Mouse (Mus musculus) gastrocnemius, adult 2 months (tissue): ENCODE data around the gene Asic4. TPM values are rescaled to one million over a fixed set of nuclear protein-coding genes. Genes with fewer than 3 reads are reported as not detected.

Experiments used
- DNase-seq: peaks from one replicate; pipeline ENCODE4 v3.0.0; 2022
- H3K27ac ChIP-seq: fragments of 200-600 bp; 2 replicates; pipeline ENCODE4 v1.8.1; 2022; ENCODE audit warnings: mild to moderate bottlenecking
- H3K4me3 ChIP-seq: fragments of 200-600 bp; 2 replicates; pipeline ENCODE4 v1.8.1; 2022; ENCODE audit warnings: mild to moderate bottlenecking, moderate library complexity
- CTCF ChIP-seq: fragments of 200-600 bp; IDR thresholded peaks from 2 replicates; pipeline ENCODE4 v1.8.1; 2022; ENCODE audit warnings: antibody characterized with exemption, mild to moderate bottlenecking, moderate library complexity
- intact Hi-C: fragments of 180-260 bp; cut with DNase I; formaldehyde crosslinking; loops from one replicate; pipeline ENCODE4 v1.15.1; 2025
- long read RNA-seq, 2 experiments: library from polyadenylated mRNA; stranded (forward); transcript quantifications; one replicate each; pipeline ENCODE4 v2.0.0; 2021
- total RNA-seq, 2 experiments: library from RNA; stranded (reverse); gene quantifications; 2 replicates each; pipeline ENCODE4 v1.2.3; 2021

Asic4 gene
- not detected for total RNA-seq
- long read RNA-seq, experiment 1: 0 reads
- long read RNA-seq, experiment 2: 0 reads

DNA sequence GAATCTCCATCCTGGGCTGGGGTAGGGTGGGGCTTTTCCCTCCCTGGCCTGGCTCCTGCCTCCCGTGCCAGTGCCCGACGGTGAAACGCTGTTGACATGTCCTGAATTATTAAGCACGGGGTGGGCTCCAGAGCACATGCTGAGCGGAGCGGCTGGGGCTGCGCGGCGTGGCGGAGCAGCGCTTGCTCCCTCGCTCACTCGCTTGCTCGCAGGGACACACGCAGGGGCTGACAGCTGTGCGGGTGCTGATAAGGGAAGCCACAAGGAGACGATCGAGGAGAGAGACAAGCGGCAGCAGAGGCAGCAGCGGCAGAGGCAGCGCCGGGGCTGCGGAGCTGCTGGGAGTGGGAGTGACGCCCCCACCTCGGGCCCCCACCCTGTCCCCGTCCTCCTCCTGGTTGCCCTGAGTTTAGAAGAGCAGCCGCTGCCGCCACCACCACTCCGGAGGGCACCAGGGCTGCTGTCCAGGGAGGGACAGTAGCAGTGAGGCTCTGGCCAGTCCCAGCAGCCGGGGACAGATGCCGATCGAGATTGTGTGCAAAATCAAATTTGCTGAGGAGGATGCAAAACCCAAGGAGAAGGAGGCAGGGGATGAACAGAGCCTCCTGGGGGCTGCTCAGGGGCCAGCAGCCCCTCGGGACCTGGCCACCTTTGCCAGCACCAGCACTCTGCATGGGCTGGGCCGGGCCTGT is at the start of gene Asic4:
Gene Asic4, plus strand, starts transcription at position 123 of the 692 bp plus-strand sequence.
- H3K27ac ChIP-seq: no peak within 1 kb of the TSS
- DNase-seq: no peak
- intact Hi-C loops: no loop called here
- peak within 1 kb of the TSS; percentile 49 for H3K4me3 ChIP-seq
- TF ChIP-seq CTCF: no peak

GRCm38 (mm10) chr1:75400493-75401115 is 49.6 kb upstream of the Asic4 start:
- intact Hi-C loops: no loop called here
- H3K27ac ChIP-seq: peak overlapping the region; percentile 99
- DNase-seq: peak; percentile 86
- H3K4me3 ChIP-seq: peak overlapping the region; percentile 71
- no peak for TF ChIP-seq CTCF

- peak overlapping the region; percentile 89 for H3K27ac ChIP-seq
- TF ChIP-seq CTCF: no peak
- intact Hi-C loops: loop anchor here (5.0 kb wide), 1 partner anchor 33 kb away; no protein-coding TSS in a partner anchor
- no peak for DNase-seq
- H3K4me3 ChIP-seq: no peak overlapping the region; the same call in 1 of the 2 replicates
These were observed 44.7 kb upstream of the Asic4 start for GRCm38 (mm10) chr1:75405547-75405946.

GRCm38 (mm10) chr1:75406173-75406572 is 44.1 kb upstream of the Asic4 start:
- intact Hi-C loops: loop anchor here (5.0 kb wide), 1 partner anchor 34 kb away; no protein-coding TSS in a partner anchor
- H3K27ac ChIP-seq: peak overlapping the region; percentile 89
- peak overlapping the region; percentile 39 for H3K4me3 ChIP-seq
- TF ChIP-seq CTCF: no peak
- no peak for DNase-seq

GRCm38 (mm10) chr1:75407056-75407455 is 43.2 kb upstream of the Asic4 start:
- peak; percentile 76 for DNase-seq
- Histone ChIP-seq H3K4me3 (peak overlapping the region; percentile 39), H3K27ac (peak overlapping the region; percentile 89)

DNA sequence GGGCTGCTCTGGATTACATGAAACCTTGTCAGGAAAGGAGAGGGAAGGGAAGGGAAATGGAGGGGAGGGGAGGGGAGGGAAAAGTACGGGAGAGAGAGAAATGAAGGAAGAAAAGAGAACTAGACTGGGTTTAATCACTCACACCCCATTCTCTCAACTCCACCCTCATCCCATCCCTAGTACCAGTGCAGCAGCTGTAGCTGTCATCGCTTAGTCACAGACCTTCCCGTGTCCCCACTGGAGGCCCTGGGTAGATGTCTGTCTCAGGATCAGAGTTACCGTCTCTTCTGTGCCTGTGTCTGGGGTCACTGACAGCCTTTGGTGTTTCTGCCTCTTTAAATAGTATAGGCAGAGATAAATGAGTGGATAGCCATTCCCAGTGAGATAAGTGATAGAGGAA is 42.0 kb upstream of the Asic4 start:
- no peak for DNase-seq
- no peak for TF ChIP-seq CTCF
- Histone ChIP-seq H3K27ac (peak overlapping the region; percentile 89), H3K4me3 (no peak overlapping the region)
- intact Hi-C loops: loop anchor here (5.0 kb wide), 1 partner anchor 36 kb away; no protein-coding TSS in a partner anchor

More at GRCm38 (mm10) chr1:75407056-75407455, 43.2 kb upstream of the Asic4 start:
- TF ChIP-seq CTCF: peak; percentile 25
- intact Hi-C loops: loop anchor here (5.0 kb wide), 1 partner anchor 35 kb away; no protein-coding TSS in a partner anchor

DNA sequence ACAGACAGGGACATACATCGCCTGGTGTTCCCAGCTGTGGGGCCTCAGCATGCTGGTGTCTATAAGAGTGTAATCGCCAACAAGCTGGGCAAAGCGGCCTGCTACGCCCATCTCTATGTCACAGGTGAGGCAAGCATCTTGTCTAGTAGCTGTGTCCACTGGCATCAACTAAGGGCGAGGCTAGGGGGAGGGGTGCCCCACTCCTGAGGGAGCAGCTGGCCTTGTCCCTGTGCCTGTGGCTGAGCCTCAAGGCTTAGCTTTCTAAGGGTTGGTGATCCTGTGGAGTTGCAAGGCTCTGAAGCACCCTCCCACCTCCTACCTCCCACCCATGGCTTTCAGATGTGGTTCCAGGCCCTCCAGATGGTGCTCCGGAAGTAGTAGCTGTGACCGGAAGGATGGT is 40.3 kb upstream of the Asic4 start:
- TF ChIP-seq CTCF: no peak
- peak overlapping the region; percentile 31; the same call in 1 of the 2 replicates for H3K27ac ChIP-seq
- intact Hi-C loops: loop anchor here (5.0 kb wide), 1 partner anchor 38 kb away; no protein-coding TSS in a partner anchor
- no peak overlapping the region for H3K4me3 ChIP-seq
- no peak for DNase-seq

GRCm38 (mm10) chr1:75412196-75412595 is 38.0 kb upstream of the Asic4 start:
- DNase-seq: no peak
- no peak for TF ChIP-seq CTCF
- Histone ChIP-seq H3K4me3 (no peak overlapping the region), H3K27ac (peak overlapping the region; percentile 75; the same call in 1 of the 2 replicates)
- intact Hi-C loops: no loop called here

- Histone ChIP-seq H3K27ac (peak overlapping the region; percentile 75), H3K4me3 (no peak overlapping the region)
- TF ChIP-seq CTCF: peak; percentile 82
- intact Hi-C loops: no loop called here
- DNase-seq: peak; percentile 79
These were observed 36.5 kb upstream of the Asic4 start for GRCm38 (mm10) chr1:75413749-75414148.

- no peak for TF ChIP-seq CTCF
- intact Hi-C loops: no loop called here
- no peak overlapping the region for H3K4me3 ChIP-seq
- no peak overlapping the region for H3K27ac ChIP-seq
- DNase-seq: peak; percentile 47
These were observed 28.4 kb upstream of the Asic4 start for GRCm38 (mm10) chr1:75421794-75422193.

- 0 out of 2 replicates have a peak overlapping the region, but pooled peaks have one; percentile 28 for H3K27ac ChIP-seq
- intact Hi-C loops: no loop called here
- no peak for TF ChIP-seq CTCF
- DNase-seq: no peak
- H3K4me3 ChIP-seq: no peak overlapping the region
These were observed 27.9 kb upstream of the Asic4 start for GRCm38 (mm10) chr1:75422216-75422822.

DNA sequence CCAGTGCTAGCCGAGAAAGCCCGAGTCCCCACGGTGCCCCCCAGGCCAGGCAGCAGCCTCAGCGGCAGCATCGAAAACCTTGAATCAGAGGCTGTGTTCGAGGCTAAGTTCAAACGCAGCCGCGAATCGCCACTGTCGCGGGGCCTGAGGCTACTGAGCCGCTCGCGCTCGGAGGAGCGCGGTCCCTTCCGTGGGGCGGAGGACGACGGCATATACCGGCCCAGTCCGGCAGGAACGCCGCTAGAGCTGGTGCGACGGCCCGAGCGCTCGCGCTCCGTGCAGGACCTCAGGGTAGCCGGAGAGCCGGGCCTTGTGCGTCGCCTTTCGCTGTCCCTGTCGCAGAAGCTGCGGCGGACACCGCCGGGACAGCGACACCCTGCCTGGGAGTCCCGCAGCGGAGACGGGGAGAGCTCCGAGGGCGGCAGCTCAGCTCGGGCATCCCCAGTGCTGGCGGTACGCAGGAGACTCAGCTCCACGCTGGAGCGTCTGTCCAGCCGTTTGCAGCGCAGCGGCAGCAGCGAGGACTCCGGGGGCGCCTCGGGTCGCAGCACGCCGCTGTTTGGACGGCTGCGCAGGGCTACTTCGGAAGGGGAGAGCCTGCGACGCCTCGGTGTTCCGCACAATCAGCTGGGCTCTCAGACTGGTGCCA is 27.3 kb upstream of the Asic4 start:
- TF ChIP-seq CTCF: no peak
- H3K4me3 ChIP-seq: peak overlapping the region; percentile 31
- intact Hi-C loops: no loop called here
- no peak for DNase-seq
- H3K27ac ChIP-seq: peak overlapping the region; percentile 40; the same call in 1 of the 2 replicates
